Mouse (Mus musculus) hindbrain, embryonic 12.5 days (tissue): ENCODE measurements at regions not wholly inside any gene's neighbourhood (a gene's known extent, or its start where the extent isn't known, plus 50 kb on each side); places are given as distances from the start of the nearest gene placed in this dataset.

Source experiments
- ATAC-seq: fragments of 200-750 bp; cut with Nextera tagmentation; 2 replicates; pipeline ENCODE4 v1.8.0; 2017; ENCODE audit warnings: moderate TSS enrichment; ENCODE audit not compliant: low FRiP score
- H3K27ac ChIP-seq: fragments of 300-500 bp; sonication (generic); 2 replicates; pipeline ENCODE4 v1.5.1; 2016; ENCODE audit warnings: mild to moderate bottlenecking
- H3K27me3 ChIP-seq: fragments of 300-500 bp; sonication (generic); 2 replicates; pipeline ENCODE4 v1.6.1; 2016; ENCODE audit warnings: mild to moderate bottlenecking
- H3K36me3 ChIP-seq: fragments of 300-500 bp; sonication (generic); 2 replicates; pipeline ENCODE4 v1.6.1; 2016; ENCODE audit warnings: mild to moderate bottlenecking
- H3K4me1 ChIP-seq: fragments of 300-500 bp; sonication (generic); 2 replicates; pipeline ENCODE4 v1.6.1; 2016
- H3K4me2 ChIP-seq: fragments of 300-500 bp; sonication (generic); replicated peaks from 2 replicates; pipeline ENCODE4 v1.6.1; 2016; ENCODE audit warnings: mild to moderate bottlenecking
- H3K4me3 ChIP-seq: fragments of 300-500 bp; sonication (generic); 2 replicates; pipeline ENCODE4 v1.5.1; 2016; ENCODE audit warnings: mild to moderate bottlenecking
- H3K9ac ChIP-seq: fragments of 300-500 bp; sonication (generic); 2 replicates; pipeline ENCODE4 v1.6.1; 2016; ENCODE audit warnings: mild to moderate bottlenecking, moderate library complexity
- H3K9me3 ChIP-seq: fragments of 300-500 bp; sonication (generic); replicated peaks from 2 replicates; pipeline ENCODE4 v1.6.1; 2016; ENCODE audit warnings: mild to moderate bottlenecking
- WGBS: fragments of 180-500 bp; shearing (Covaris S2); methylation state at CpG from one replicate; pipeline ENCODE4 v1.1.7; 2016; 5-methylcytosine and 5-hydroxymethylcytosine counted together

DNA sequence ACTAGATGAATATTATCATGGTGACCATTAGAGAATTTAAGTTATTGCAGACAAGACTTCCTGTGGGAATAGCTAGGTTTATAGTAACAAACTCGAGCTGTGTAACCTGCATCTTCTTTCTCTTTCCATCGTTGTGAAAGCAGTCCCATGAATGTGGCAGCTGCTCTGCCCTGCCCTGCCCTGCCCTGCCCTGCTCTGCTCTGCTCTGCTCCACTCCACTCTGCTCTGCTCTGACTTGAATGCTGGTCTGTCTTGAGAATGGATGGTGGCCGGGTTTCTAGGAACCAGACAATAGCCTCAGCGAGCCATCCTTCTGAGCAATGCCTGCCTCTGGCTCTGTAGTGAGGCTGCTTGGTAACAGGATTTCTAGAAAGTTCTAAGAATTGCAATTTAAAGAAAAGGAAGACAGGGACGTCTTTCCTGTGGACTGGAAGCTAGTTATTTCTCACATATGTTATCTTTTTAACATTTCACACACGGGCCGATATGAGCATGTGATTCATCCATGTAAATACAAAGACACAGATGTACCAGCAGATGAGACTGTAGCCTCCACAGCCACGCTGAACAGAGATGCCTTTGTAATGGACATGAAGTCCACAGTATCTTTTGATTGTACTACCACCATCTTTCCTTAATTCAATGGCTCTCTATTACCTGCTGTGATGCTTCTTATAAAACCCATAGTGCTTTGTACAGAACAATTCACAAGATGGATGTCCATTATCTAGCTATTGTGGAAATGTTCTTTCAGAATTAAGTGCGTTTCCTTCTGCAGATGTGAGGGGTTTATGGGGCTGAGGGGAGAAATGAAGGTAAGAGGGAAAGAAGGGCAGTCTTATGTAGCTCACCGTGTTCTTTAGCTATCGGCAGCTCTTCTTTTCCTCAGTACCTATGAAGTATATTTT lies 295.4 kb downstream of the Arl4a start:
- no peaks in the 10 kb centered on the region for H3K9me3 ChIP-seq
- H3K4me2 ChIP-seq, result no peak overlapping the region
- peaks cover 8% of the 10 kb centered on the region; the same call in 1 of the 2 replicates for H3K4me1 ChIP-seq
- WGBS, result 31% methylated on average over 11 of the region's 11 CpGs
- H3K36me3 ChIP-seq, result no peaks in the 10 kb centered on the region
- H3K9ac ChIP-seq, result no peak overlapping the region
- no peaks in the 10 kb centered on the region for H3K27me3 ChIP-seq
- no peak overlapping the region for H3K27ac ChIP-seq
- peak; percentile 88 for ATAC-seq
- H3K4me3 ChIP-seq, result no peak overlapping the region

DNA sequence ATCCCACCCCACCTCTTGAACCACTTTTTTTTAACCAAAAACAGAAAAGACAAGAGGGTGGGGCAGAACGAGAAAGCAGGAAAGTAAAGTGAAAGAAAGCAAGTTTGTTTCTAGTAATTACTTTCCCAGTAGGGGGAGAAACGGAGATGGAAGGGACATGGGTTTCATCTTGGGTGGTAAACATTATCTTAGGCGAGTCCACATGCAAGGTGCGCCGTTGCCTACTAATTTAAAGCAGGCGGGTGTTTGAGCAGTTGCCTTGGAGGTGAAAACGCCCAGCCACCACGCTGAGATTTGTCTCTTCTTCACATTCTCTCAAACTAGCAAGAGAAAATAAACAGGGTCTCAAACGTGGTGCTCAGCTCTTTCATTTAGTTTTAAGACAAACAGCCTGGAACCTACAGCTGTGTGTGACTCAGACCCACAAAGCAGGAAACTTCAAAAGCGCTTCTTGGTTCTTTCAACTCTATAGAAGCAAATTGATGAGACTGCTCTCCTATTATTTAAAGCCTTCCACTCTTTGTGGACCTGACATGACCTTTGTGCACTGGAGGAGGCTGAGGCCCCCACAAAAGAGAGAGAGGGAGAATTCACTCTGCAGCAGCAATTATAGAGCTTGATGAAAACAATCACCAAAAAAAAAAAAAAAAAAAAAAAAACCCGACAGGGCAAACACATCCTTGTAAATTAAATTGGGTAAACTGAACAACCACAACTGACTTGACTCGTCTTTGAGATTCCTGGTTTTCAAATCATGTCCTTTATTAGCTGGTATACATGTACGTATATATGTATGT lies 296.6 kb downstream of the Arl4a start:
- Histone ChIP-seq H3K36me3 (no peaks in the 10 kb centered on the region), H3K9ac (no peak overlapping the region), H3K27ac (no peak overlapping the region), H3K27me3 (no peaks in the 10 kb centered on the region), H3K4me3 (no peak overlapping the region), H3K4me1 (peaks cover 12% of the 10 kb centered on the region), H3K9me3 (no peaks in the 10 kb centered on the region), H3K4me2 (no peak overlapping the region)
- no peak for ATAC-seq
- WGBS, result 6% methylated on average over 13 of the region's 13 CpGs

DNA sequence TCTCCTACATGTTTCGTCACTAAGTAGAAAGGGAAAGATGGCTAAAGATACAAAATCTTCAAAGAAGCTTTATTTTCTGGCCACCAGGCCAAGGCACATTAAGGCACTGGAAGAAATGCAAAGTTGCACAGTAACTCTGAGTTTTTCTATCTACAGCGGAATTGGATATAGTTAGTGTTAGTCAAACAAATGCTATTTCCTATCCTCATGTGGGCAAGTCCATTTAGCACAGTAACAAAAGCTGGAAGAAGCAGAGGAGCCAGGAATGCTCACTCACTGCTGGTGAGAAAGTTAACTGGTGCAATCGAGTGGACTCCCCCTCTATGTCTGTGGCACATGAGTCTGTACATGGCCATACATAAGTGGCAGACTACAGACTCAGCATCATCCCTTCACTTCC lies 300.9 kb downstream of the Arl4a start:
- WGBS, result 88% methylated on average over 3 of the region's 3 CpGs
- H3K27me3 ChIP-seq, result no peaks in the 10 kb centered on the region
- H3K4me2 ChIP-seq, result no peak overlapping the region
- no peak for ATAC-seq
- no peaks in the 10 kb centered on the region for H3K9me3 ChIP-seq
- H3K9ac ChIP-seq, result no peak overlapping the region
- H3K27ac ChIP-seq, result peak overlapping the region; percentile 64; the same call in 1 of the 2 replicates
- no peaks in the 10 kb centered on the region for H3K36me3 ChIP-seq
- no peak overlapping the region for H3K4me3 ChIP-seq
- peaks cover 12% of the 10 kb centered on the region for H3K4me1 ChIP-seq

GRCm38 (mm10) chr12:39736097-39736920 lies 301.5 kb downstream of the Arl4a start:
- Histone ChIP-seq H3K36me3 (no peaks in the 10 kb centered on the region), H3K27ac (peak overlapping the region; percentile 64), H3K9ac (no peak overlapping the region), H3K9me3 (no peaks in the 10 kb centered on the region), H3K4me1 (peaks cover 11% of the 10 kb centered on the region), H3K4me3 (no peak overlapping the region), H3K4me2 (no peak overlapping the region), H3K27me3 (no peaks in the 10 kb centered on the region)
- ATAC-seq, result peak; percentile 62
- WGBS, result 46% methylated on average over 9 of the region's 9 CpGs

DNA sequence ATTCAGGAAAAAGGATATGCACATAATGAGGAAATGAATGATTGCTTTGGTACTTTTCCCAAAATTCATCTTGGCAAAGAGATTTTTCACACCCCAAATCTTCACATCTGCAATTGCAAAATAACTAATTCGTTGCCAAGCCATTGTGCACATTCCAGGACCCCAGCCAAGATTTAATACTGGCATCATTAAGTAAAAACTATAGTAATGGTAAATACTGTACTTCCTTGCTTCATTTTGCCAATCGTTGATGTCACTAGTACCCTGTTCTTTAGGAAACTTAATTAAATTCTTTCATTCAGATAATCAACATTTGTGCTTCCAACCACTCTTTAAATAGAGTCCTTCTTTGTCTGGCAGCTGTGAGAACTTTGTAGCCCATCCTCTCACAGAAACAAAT lies 303.6 kb downstream of the Arl4a start:
- no peak for ATAC-seq
- Histone ChIP-seq H3K4me1 (peaks cover 7% of the 10 kb centered on the region), H3K4me2 (no peak overlapping the region), H3K9me3 (no peaks in the 10 kb centered on the region), H3K9ac (no peak overlapping the region), H3K4me3 (no peak overlapping the region), H3K36me3 (no peaks in the 10 kb centered on the region), H3K27me3 (no peaks in the 10 kb centered on the region), H3K27ac (no peak overlapping the region)
- 79% methylated on average over 2 of the region's 2 CpGs for WGBS

DNA sequence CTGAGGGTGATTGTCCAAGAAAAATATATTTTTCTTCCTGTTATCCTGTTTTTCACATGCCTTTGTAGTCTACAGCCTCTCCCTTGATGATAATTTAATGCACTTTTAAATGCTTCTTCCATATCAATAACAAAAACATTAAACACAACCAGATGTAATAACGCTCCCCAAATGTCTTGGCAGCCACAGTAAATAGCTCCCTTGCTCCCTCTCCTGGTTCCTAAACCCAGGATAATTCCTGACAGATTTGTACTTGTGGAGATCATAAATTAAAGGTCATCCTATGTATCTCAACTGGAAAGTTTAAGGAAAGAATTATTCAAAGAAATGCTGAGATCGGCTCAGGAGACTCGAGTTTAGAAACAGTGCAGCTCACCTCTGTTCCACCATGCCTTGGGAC lies 306.6 kb downstream of the Arl4a start:
- no peaks in the 10 kb centered on the region for H3K36me3 ChIP-seq
- H3K9me3 ChIP-seq, result no peaks in the 10 kb centered on the region
- H3K27me3 ChIP-seq, result no peaks in the 10 kb centered on the region
- no peak overlapping the region for H3K9ac ChIP-seq
- no peak overlapping the region for H3K4me3 ChIP-seq
- H3K27ac ChIP-seq, result no peak overlapping the region
- no peak overlapping the region for H3K4me2 ChIP-seq
- 84% methylated on average over 3 of the region's 3 CpGs for WGBS
- H3K4me1 ChIP-seq, result peaks cover 2% of the 10 kb centered on the region; the same call in 1 of the 2 replicates
- ATAC-seq, result no peak

GRCm38 (mm10) chr12:39729255-39729654 lies 308.6 kb downstream of the Arl4a start:
- Histone ChIP-seq H3K4me3 (no peak overlapping the region), H3K4me1 (no peaks in the 10 kb centered on the region), H3K9me3 (no peaks in the 10 kb centered on the region), H3K27me3 (no peaks in the 10 kb centered on the region), H3K4me2 (no peak overlapping the region), H3K9ac (no peak overlapping the region), H3K27ac (no peak overlapping the region), H3K36me3 (no peaks in the 10 kb centered on the region)
- ATAC-seq, result no peak
- whole genome bisulfite sequencing, result 85% methylated on average over 2 of the region's 2 CpGs

DNA sequence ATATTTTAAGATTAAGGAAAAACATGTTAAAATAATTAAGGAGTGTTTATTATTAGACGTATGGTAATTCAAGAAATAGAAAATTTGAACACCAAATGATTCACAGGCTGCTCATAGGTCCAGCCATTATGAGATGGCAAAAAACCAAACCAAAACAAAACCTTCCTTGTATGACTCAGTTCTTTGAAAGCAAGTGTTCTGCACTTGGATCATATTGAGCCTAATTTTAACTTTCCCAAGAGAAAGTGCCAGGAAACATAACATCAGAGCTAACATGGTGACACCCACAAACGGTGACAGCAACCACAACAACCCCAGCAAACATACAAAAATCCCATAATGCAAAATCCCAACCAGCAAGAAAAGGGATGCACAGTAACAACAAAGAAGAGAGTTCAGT lies 313.7 kb downstream of the Arl4a start:
- Histone ChIP-seq H3K27ac (no peak overlapping the region), H3K4me1 (no peaks in the 10 kb centered on the region), H3K27me3 (no peaks in the 10 kb centered on the region), H3K4me3 (no peak overlapping the region), H3K4me2 (no peak overlapping the region), H3K9ac (no peak overlapping the region), H3K9me3 (no peaks in the 10 kb centered on the region), H3K36me3 (no peaks in the 10 kb centered on the region)
- ATAC-seq, result no peak
- WGBS, result 85% methylated on average over 2 of the region's 2 CpGs

- Histone ChIP-seq H3K4me1 (peaks cover 11% of the 10 kb centered on the region), H3K9me3 (no peaks in the 10 kb centered on the region), H3K27me3 (no peaks in the 10 kb centered on the region), H3K36me3 (no peaks in the 10 kb centered on the region), H3K4me3 (no peak overlapping the region), H3K27ac (peak overlapping the region; percentile 70), H3K4me2 (peak overlapping the region; percentile 17; the same call in 1 of the 2 replicates), H3K9ac (no peak overlapping the region)
- peak; percentile 83 for ATAC-seq
- 36% methylated on average over 4 of the region's 4 CpGs for WGBS
Observed at GRCm38 (mm10) chr12:39715120-39715519, 322.7 kb downstream of the Arl4a start.

DNA sequence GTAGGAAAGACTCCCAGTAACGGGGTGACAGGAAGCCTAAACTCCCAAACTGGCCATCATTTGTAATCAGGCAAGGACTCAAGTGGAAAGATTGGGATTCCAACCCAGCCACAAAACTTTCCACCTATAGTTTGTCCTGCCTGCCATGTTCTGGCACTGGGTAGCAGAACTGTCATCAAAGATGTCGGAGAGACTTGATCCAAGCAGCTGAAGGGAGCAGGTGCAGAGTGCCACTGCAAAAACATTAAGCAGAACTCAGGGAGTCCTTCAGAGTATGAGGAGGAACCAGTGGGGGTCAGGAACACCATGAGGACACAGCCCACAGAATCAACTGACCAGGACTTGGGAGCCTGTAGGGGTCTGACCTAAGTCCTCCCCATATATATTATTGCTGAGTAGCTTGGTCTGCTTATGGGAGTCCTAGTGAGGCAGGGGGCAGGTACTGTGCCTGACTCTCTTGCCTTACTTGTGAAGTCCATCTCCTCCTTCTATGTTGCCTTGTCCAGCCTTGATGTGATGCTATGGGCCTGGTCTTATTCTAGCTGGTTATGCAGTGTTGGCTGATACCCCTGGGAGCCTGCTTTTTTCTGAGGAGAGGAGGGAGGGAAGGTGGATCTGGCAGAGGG lies 323.5 kb downstream of the Arl4a start:
- H3K4me2 ChIP-seq, result no peak overlapping the region
- H3K4me1 ChIP-seq, result peaks cover 11% of the 10 kb centered on the region
- no peaks in the 10 kb centered on the region for H3K27me3 ChIP-seq
- no peak overlapping the region for H3K27ac ChIP-seq
- H3K4me3 ChIP-seq, result no peak overlapping the region
- H3K9me3 ChIP-seq, result no peaks in the 10 kb centered on the region
- peak; percentile 35; the same call in 1 of the 2 replicates for ATAC-seq
- no peak overlapping the region for H3K9ac ChIP-seq
- H3K36me3 ChIP-seq, result no peaks in the 10 kb centered on the region
- WGBS, result 75% methylated on average over 2 of the region's 2 CpGs

DNA sequence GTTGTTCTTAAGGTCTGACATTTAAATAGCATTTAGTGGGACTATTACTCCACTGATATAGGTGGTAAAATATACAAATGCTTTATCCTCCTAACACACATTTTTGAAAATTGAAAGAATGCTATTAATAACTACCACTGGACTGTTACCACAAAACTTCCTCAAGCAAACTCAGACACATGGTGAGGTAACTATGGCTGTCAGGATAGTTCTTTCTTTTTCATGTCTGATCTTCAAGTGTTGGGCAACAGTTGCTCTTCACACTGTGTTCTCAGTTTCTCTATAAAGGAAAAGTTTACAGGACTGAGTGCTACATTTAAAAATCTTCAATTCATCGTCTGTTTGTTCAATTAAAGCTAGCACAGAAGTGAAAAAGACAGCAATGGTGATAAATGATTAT lies 326.0 kb downstream of the Arl4a start:
- Histone ChIP-seq H3K27me3 (no peaks in the 10 kb centered on the region), H3K9me3 (no peaks in the 10 kb centered on the region), H3K9ac (no peak overlapping the region), H3K4me3 (no peak overlapping the region), H3K4me1 (peaks cover 11% of the 10 kb centered on the region), H3K4me2 (no peak overlapping the region), H3K27ac (no peak overlapping the region), H3K36me3 (no peaks in the 10 kb centered on the region)
- 79% methylated on average over 1 of the region's 1 CpGs for WGBS
- ATAC-seq, result no peak
